Mouse (Mus musculus) kidney, adult 2 months (tissue): Measurements from ENCODE around the gene Tsfm. TPM values are rescaled to one million over a fixed set of nuclear protein-coding genes. Genes with fewer than 3 reads are reported as not detected.
A peak's percentile ranks its signal among the peaks of the same experiment; 100 is the strongest.

Source experiments
- DNase-seq: peaks from one replicate; pipeline ENCODE4 v3.0.0; 2021
- H3K27ac ChIP-seq: fragments of 200-500 bp; 2 replicates; pipeline ENCODE4 v1.5.1; 2012; ENCODE audit warnings: low read depth, low read length, control low read depth, inconsistent platforms; ENCODE audit not compliant: insufficient read depth
- H3K27me3 ChIP-seq: fragments of 200-500 bp; replicated peaks from 2 replicates; pipeline ENCODE4 v1.6.1; 2012; ENCODE audit warnings: mild to moderate bottlenecking, moderate library complexity, low read length, inconsistent platforms; ENCODE audit not compliant: control insufficient read depth, insufficient read depth
- H3K36me3 ChIP-seq: fragments of 200-500 bp; 2 replicates; pipeline ENCODE4 v1.6.1; 2012; ENCODE audit warnings: mild to moderate bottlenecking, moderate library complexity, low read length, inconsistent platforms; ENCODE audit not compliant: control insufficient read depth, insufficient read depth
- H3K4me1 ChIP-seq: fragments of 200-500 bp; 2 replicates; pipeline ENCODE4 v1.6.1; 2011; ENCODE audit warnings: low read length; ENCODE audit not compliant: control insufficient read depth, insufficient read depth
- H3K4me3 ChIP-seq: fragments of 200-500 bp; 2 replicates; pipeline ENCODE4 v1.5.1; 2011; ENCODE audit warnings: mild to moderate bottlenecking, low read depth, low read length, control low read depth; ENCODE audit not compliant: insufficient read depth
- CTCF ChIP-seq: fragments of 200-500 bp; conservative IDR thresholded peaks from 2 replicates; pipeline ENCODE4 v1.5.1; 2011; ENCODE audit warnings: low read depth, mild to moderate bottlenecking, control low read depth, low read length, moderate library complexity, mixed read lengths; ENCODE audit not compliant: insufficient read depth, insufficient read length
- POLR2A ChIP-seq: fragments of 200-500 bp; IDR thresholded peaks from one replicate; pipeline ENCODE4 v1.6.1; 2011; ENCODE audit warnings: low read depth, low read length, control low read depth
- WGBS: fragments of 180-500 bp; shearing (Covaris S2); methylation state at CpG from one replicate; pipeline ENCODE4 v1.1.7; 2018; 5-methylcytosine and 5-hydroxymethylcytosine counted together
- polyA plus RNA-seq: library from polyadenylated mRNA; depleted of rRNA; stranded (reverse); fragments of >200 nt; gene quantifications from 2 replicates; pipeline ENCODE4 v1.2.3, GENCODE M21; 2012

The Tsfm gene
- polyA plus RNA-seq, 1 experiment: 54.0 TPM

DNA sequence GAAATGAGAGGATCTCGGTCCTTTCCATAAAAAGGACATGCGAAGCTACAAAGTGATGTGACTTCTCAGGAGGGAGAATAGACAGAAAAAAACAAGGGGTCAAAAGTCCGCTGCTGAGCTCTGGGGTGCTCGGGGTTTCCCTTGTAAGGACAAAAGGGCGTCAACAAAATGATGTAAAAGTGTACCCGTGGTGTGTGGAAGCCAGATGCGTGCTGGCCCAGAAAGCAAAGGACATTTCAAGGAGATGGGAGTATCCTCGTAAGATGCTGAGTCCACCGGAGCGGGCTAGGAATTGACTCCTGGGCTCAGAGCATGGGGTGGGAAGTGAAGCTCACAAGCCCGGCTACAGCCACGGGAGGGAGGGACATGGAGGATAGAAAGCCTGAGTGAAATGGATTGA lies 7.0 kb upstream of the Tsfm start:
- Histone ChIP-seq H3K27ac (peak overlapping the region; percentile 66), H3K4me3 (no peak overlapping the region), H3K36me3 (no peaks in the 10 kb centered on the region), H3K4me1 (peaks cover 15% of the 10 kb centered on the region; the same call in 1 of the 2 replicates), H3K27me3 (no peaks in the 10 kb centered on the region)
- TF ChIP-seq POLR2A (no peak), CTCF (no peak)
- WGBS: 52% methylated on average over 12 of the region's 12 CpGs
- DNase-seq: peak; percentile 81

DNA sequence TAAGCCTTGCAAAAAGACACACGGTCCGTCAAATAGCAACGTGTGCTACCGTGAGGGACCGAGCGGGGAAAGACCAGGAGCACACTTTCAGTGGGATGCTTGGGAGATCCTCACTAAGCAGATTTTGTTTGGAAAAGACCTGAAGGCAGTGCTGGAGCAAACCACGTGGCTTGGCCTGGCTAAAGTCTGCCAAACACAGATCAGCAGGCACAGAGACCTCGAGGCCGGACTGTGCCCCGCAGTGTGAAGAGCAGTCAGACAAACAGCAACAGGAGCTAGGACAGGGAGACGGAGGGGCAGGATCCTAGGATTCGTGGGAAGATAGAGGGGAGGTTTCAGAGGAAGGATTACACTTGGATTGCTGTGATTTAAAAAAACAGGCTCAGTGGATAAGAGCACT lies 5.6 kb upstream of the Tsfm start:
- Histone ChIP-seq H3K4me1 (peaks cover 15% of the 10 kb centered on the region; the same call in 1 of the 2 replicates), H3K4me3 (no peak overlapping the region), H3K27ac (peak overlapping the region; percentile 77), H3K27me3 (no peaks in the 10 kb centered on the region; the same call in 1 of the 2 replicates), H3K36me3 (no peaks in the 10 kb centered on the region)
- TF ChIP-seq POLR2A (no peak), CTCF (no peak)
- DNase-seq: peak; percentile 93
- 51% methylated on average over 12 of the region's 12 CpGs for WGBS

DNA sequence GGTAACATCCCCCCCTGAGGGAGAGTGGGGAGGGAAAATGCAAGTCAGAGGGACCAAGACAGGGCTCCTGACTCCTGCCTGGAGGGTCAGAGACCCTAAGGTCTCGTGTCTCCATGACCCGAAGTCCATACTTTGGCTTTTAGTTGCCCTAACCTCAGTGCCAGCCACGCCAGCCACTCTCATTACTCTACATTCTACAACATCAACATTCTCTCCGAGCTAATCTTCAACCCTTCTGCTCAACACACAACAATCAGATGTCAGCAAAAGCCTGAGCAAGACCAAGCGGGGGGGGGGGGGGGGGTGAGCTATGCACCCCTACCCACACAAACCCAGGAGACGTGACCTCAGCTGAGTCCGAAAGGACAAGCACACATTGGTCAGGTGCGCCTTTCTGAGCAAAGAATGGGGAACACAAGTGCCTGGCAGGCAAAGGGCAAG lies 2.7 kb upstream of the Tsfm start:
- TF ChIP-seq POLR2A: no peak
- no peak for TF ChIP-seq CTCF
- DNase-seq: peak; percentile 88
- Histone ChIP-seq H3K4me3 (no peak overlapping the region), H3K27ac (peak overlapping the region; percentile 92), H3K27me3 (no peaks in the 10 kb centered on the region; the same call in 1 of the 2 replicates), H3K36me3 (0 out of 2 replicates have a peak, but pooled peaks cover 2% of the 10 kb centered on the region), H3K4me1 (peaks cover 15% of the 10 kb centered on the region; the same call in 1 of the 2 replicates)
- WGBS: 47% methylated on average over 8 of the region's 8 CpGs

DNA sequence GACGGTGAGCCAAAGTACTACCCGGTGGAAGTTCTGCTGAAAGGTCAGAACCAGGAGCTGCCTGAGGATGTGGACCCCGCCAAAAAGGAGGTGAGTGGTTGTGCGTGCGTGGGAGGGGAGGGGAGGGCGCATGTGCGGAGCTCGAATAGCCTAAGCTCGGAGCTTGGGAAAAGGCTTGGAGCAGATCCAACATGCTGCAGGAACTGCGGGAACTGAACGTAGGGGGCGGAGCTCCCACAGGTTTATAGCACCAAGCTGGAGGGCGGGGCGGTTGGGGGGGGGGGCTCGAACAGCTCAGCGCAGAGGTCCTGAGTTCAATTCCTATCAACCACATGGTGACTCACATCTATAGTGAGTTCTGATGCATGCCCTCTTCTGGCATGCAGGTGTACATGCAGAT lies 12.2 kb downstream of the Tsfm start:
- H3K4me3 ChIP-seq: no peak overlapping the region
- no peak for DNase-seq
- H3K36me3 ChIP-seq: no peaks in the 10 kb centered on the region
- no peaks in the 10 kb centered on the region for H3K27me3 ChIP-seq
- H3K4me1 ChIP-seq: no peaks in the 10 kb centered on the region
- TF ChIP-seq POLR2A: no peak
- TF ChIP-seq CTCF: no peak
- no peak overlapping the region for H3K27ac ChIP-seq
- WGBS: 61% methylated on average over 16 of the region's 16 CpGs

DNA sequence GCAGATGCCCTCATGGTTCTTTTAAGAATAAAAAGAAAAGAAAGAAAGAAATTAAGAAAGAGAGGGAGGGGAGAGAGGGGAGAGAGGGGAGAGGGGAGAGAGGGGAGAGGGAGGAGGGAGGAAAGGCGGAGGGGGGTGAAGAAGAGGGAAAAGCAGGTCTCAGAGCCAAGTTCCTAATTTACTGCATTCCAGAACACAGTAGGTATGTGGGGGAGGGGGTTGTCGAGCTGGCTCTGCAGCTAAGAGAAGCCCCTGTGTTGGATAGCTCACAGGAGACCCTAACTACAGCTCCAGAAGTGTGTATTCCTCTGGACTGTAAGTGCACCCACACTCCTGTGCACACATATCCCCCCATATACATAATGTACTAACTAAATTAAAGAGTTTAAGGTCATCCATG lies 13.6 kb downstream of the Tsfm start:
- no peak for DNase-seq
- no peaks in the 10 kb centered on the region for H3K27me3 ChIP-seq
- 17% methylated on average over 2 of the region's 2 CpGs for WGBS
- TF ChIP-seq POLR2A: no peak
- TF ChIP-seq CTCF: no peak
- H3K36me3 ChIP-seq: no peaks in the 10 kb centered on the region
- H3K27ac ChIP-seq: no peak overlapping the region
- H3K4me3 ChIP-seq: no peak overlapping the region
- H3K4me1 ChIP-seq: no peaks in the 10 kb centered on the region

DNA sequence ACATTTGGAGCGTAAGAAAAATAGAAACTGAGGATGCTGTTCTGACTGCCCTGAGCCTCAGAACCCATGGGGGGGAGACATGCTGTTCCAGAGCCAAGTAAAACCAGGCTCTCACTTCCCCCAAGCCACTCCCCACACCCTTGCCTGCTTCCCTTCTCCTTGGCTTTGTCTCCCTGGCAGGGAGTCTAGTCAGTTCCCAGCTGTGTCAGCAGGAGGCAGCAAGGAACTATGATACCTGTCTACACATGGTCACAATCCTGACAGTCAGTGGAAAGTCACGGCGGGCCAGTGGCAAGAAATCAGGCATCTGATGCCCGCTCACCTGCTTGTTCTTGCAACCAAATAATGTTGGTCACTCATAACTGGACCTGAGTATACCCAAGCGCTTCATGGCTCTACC lies 14.2 kb downstream of the Tsfm start:
- Histone ChIP-seq H3K27ac (no peak overlapping the region), H3K27me3 (no peaks in the 10 kb centered on the region), H3K36me3 (no peaks in the 10 kb centered on the region), H3K4me3 (no peak overlapping the region), H3K4me1 (no peaks in the 10 kb centered on the region)
- DNase-seq: peak; percentile 63
- TF ChIP-seq CTCF (peak; percentile 68), POLR2A (no peak)
- 52% methylated on average over 5 of the region's 5 CpGs for WGBS

DNA sequence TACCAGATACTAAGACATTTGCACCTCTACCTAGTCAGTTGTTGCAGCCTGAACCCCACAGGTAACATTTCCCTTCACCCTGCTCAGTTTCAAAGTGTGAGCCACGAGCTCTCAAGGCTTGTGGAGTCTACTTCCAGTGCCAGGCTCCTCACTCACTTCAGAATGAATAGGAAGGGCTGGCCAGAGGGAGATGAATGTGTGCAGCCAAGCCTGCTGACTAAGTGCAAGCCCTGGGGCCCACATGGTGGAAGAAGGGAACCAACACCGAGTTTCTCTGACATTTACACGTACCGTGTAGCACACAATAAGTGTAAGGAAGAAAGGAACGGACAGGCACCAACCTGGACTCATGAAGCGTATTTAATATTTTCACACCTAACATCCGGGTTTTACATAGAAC lies 26.8 kb downstream of the Tsfm start:
- no peak for DNase-seq
- Histone ChIP-seq H3K36me3 (no peaks in the 10 kb centered on the region), H3K27me3 (no peaks in the 10 kb centered on the region), H3K27ac (no peak overlapping the region), H3K4me1 (no peaks in the 10 kb centered on the region), H3K4me3 (no peak overlapping the region)
- WGBS: 74% methylated on average over 7 of the region's 7 CpGs
- TF ChIP-seq CTCF (no peak), POLR2A (no peak)
